Mouse (Mus musculus) liver, embryonic 14.5 days (tissue): Measurements from ENCODE around the gene Tnfsf9. TPM values are rescaled to one million over a fixed set of nuclear protein-coding genes. Genes with fewer than 3 reads are reported as not detected.

ENCODE experiments used
- ATAC-seq: fragments of 200-750 bp; cut with Nextera tagmentation; 2 replicates; pipeline ENCODE4 v1.8.0; 2017; ENCODE audit warnings: moderate number of reproducible peaks, mild to moderate bottlenecking, moderate library complexity; ENCODE audit not compliant: insufficient read depth
- DNase-seq, 3 experiments: peaks; one replicate each; pipeline ENCODE4 v3.0.0-alpha.2; 2012 to 2013; ENCODE audit warnings: low read depth in 3 of 3, low spot score in 3 of 3
- H3K27ac ChIP-seq: fragments of 300-500 bp; sonication (generic); 2 replicates; pipeline ENCODE4 v1.5.1; 2014; ENCODE audit warnings: moderate library complexity, mild to moderate bottlenecking, control low read depth, inconsistent platforms
- H3K27me3 ChIP-seq: fragments of 300-500 bp; sonication (generic); 2 replicates; pipeline ENCODE4 v1.6.1; 2014; ENCODE audit warnings: mild to moderate bottlenecking, low read length, moderate library complexity; ENCODE audit not compliant: control insufficient read depth, insufficient read depth
- H3K36me3 ChIP-seq: fragments of 300-500 bp; sonication (generic); replicated peaks from 2 replicates; pipeline ENCODE4 v1.6.1; 2014; ENCODE audit warnings: low read depth; ENCODE audit not compliant: control insufficient read depth, insufficient read depth
- H3K4me1 ChIP-seq, 2 experiments: fragments of 200-500 bp in 1 of 2; fragments of 300-500 bp in 1 of 2; sonication (generic) in 1 of 2; replicated peaks; 2 replicates each; pipeline ENCODE4 v1.6.1; 2012 to 2014; ENCODE audit warnings: antibody characterized with exemption in 1 of 2, inconsistent platforms in 1 of 2, low read length in 1 of 2; ENCODE audit not compliant: control insufficient read depth in 2 of 2, insufficient read depth in 2 of 2
- H3K4me2 ChIP-seq: fragments of 300-500 bp; sonication (generic); 2 replicates; pipeline ENCODE4 v1.6.1; 2014; ENCODE audit warnings: low read depth, mild to moderate bottlenecking, control low read depth, moderate library complexity
- H3K4me3 ChIP-seq, 2 experiments: fragments of 200-500 bp in 1 of 2; fragments of 300-500 bp in 1 of 2; sonication (generic) in 1 of 2; 2 replicates each; pipeline ENCODE4 v1.5.1; 2012 to 2014; ENCODE audit warnings: low read depth in 2 of 2, low read length in 2 of 2, mild to moderate bottlenecking in 2 of 2, control low read depth in 1 of 2, inconsistent platforms in 1 of 2, moderate library complexity in 1 of 2; ENCODE audit not compliant: insufficient read depth in 1 of 2
- H3K9ac ChIP-seq: fragments of 300-500 bp; sonication (generic); replicated peaks from 2 replicates; pipeline ENCODE4 v1.6.1; 2014; ENCODE audit warnings: mild to moderate bottlenecking, control low read depth, moderate library complexity
- H3K9me3 ChIP-seq: fragments of 300-500 bp; sonication (generic); 2 replicates; pipeline ENCODE4 v1.6.1; 2016; ENCODE audit warnings: low read length, mixed read lengths; ENCODE audit not compliant: control insufficient read depth
- CTCF ChIP-seq: IDR thresholded peaks from 2 replicates; pipeline ENCODE4 v1.5.1; 2016; ENCODE audit warnings: antibody characterized with exemption, low read depth, control low read depth
- EP300 ChIP-seq: IDR thresholded peaks from 2 replicates; pipeline ENCODE4 v1.6.1; 2016; ENCODE audit warnings: antibody characterized with exemption, low read depth
- WGBS: fragments of 180-500 bp; shearing (Covaris S2); extraction: QIAGEN DNeasy Blood & Tissue Kit; methylation state at CpG from one replicate; pipeline ENCODE4 v1.1.7; 2014; ENCODE audit not compliant: insufficient replicate concordance; 5-methylcytosine and 5-hydroxymethylcytosine counted together
- polyA plus RNA-seq, 2 experiments: library from polyadenylated mRNA; depleted of rRNA in 1 of 2; stranded (reverse) in 1 of 2; unstranded in 1 of 2; fragments of >200 nt; fragmentation: Nextera tagmentation in 1 of 2; extraction: Ambion mirVana in 1 of 2; gene quantifications; 2 replicates each; pipeline versions ENCODE4 v1.2.1 to v1.2.3; 2012 to 2014

The Tnfsf9 gene
- polyA plus RNA-seq (2012; rRNA removed) (0.46 and 0.50 TPM in 2 replicates), polyA plus RNA-seq (2014; fragmentation: Nextera tagmentation; extraction: Ambion mirVana) (0.22 and 0.49 TPM in 2 replicates)

- H3K27me3 ChIP-seq = peaks cover 16% of the 10 kb centered on the region
- peak; percentile 45; the same call in 1 of the 2 replicates for ATAC-seq
- TF ChIP-seq CTCF = no peak
- TF ChIP-seq EP300 = no peak
- peaks cover 0 to 2% of the 10 kb centered on the region in 2 experiments; a peak in 1 of 4 replicates for H3K4me1 ChIP-seq
- H3K9ac ChIP-seq = peak within 1 kb of the TSS; percentile 28; the same call in 1 of the 2 replicates
- H3K9me3 ChIP-seq = no peaks in the 10 kb centered on the region
- under 1% methylated on average over 57 of the region's 61 CpGs for WGBS
- peak within 1 kb of the TSS; percentile 53 to 68 for H3K4me3 ChIP-seq
- H3K36me3 ChIP-seq = no peaks in the 10 kb centered on the region
- H3K27ac ChIP-seq = no peak within 1 kb of the TSS
- no peak for DNase-seq
- peak within 1 kb of the TSS; percentile 69 for H3K4me2 ChIP-seq
Observed at GRCm38 (mm10) chr17:57105181-57106034, at the start of gene Tnfsf9. TSS of gene Tnfsf9 (plus strand) at chr17:57105325.

DNA sequence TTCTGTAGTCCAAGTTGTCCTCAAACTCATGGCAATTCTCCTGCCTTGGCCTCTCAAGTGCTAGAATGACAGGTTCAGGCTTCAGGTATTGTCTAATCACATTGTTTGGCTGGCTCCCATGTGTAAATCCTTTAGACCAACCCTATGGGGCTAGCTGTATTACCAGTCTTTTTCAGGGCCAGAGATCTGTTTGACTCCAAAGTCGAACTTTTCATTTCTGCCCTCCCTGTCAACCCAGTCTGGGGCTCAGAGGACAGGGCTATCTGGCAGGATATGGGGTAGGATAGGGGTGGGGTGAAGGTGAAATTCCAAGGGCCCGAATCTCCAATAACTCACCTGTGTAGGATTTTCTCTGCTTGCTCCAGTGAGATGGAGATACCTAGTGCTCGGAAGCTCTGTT is 48.9 kb upstream of the Tnfsf9 start:
- no peak overlapping the region for H3K4me3 ChIP-seq
- no peak for TF ChIP-seq CTCF
- TF ChIP-seq EP300 = no peak
- H3K4me1 ChIP-seq = peaks cover 5 to 6% of the 10 kb centered on the region in 2 experiments; a peak in 3 of 4 replicates
- DNase-seq (no peak), ATAC-seq (no peak)
- H3K36me3 ChIP-seq = no peaks in the 10 kb centered on the region
- H3K4me2 ChIP-seq = no peak overlapping the region
- no peaks in the 10 kb centered on the region for H3K9me3 ChIP-seq
- no peak overlapping the region for H3K9ac ChIP-seq
- 54% methylated on average over 3 of the region's 3 CpGs for WGBS
- H3K27ac ChIP-seq = no peak overlapping the region
- H3K27me3 ChIP-seq = peaks cover 11% of the 10 kb centered on the region

GRCm38 (mm10) chr17:57058891-57059485 is 46.1 kb upstream of the Tnfsf9 start, which contains the start of gene Crb3:
TSS of gene Crb3 (plus strand) at chr17:57059105.
- ATAC-seq = no peak
- Histone ChIP-seq H3K27me3 (peaks cover 34% of the 10 kb centered on the region), H3K9me3 (no peaks in the 10 kb centered on the region), H3K4me3 (peak within 1 kb of the TSS; percentile 54 to 63), H3K9ac (peak within 1 kb of the TSS; percentile 52), H3K36me3 (no peaks in the 10 kb centered on the region), H3K27ac (no peak within 1 kb of the TSS), H3K4me1 (peaks cover 5 to 6% of the 10 kb centered on the region in 2 experiments; a peak in 3 of 4 replicates), H3K4me2 (peak within 1 kb of the TSS; percentile 96)
- WGBS = 7% methylated on average over 20 of the region's 22 CpGs
- DNase-seq = no peak
- no peak for TF ChIP-seq CTCF
- no peak for TF ChIP-seq EP300

- H3K27me3 ChIP-seq = peaks cover 34% of the 10 kb centered on the region
- peak within 1 kb of the TSS; percentile 96 for H3K4me2 ChIP-seq
- peak within 1 kb of the TSS; percentile 54 to 63 for H3K4me3 ChIP-seq
- ATAC-seq (peak; percentile 19; the same call in 1 of the 2 replicates), DNase-seq (no peak)
- no peaks in the 10 kb centered on the region for H3K36me3 ChIP-seq
- TF ChIP-seq EP300 (no peak), CTCF (no peak)
- WGBS = under 1% methylated on average over 36 of the region's 45 CpGs
- H3K9ac ChIP-seq = peak within 1 kb of the TSS; percentile 52
- H3K4me1 ChIP-seq = peaks cover 5 to 6% of the 10 kb centered on the region in 2 experiments; a peak in 3 of 4 replicates
- H3K9me3 ChIP-seq = no peaks in the 10 kb centered on the region
- H3K27ac ChIP-seq = no peak within 1 kb of the TSS
Observed at GRCm38 (mm10) chr17:57059486-57059977, 45.6 kb upstream of the Tnfsf9 start, which contains the start of gene Slc25a23. TSS of gene Slc25a23 (minus strand) at chr17:57059863.
